Comparison of ENCODE assay signal across 8 mouse cellular contexts in the genomic region with DNA sequence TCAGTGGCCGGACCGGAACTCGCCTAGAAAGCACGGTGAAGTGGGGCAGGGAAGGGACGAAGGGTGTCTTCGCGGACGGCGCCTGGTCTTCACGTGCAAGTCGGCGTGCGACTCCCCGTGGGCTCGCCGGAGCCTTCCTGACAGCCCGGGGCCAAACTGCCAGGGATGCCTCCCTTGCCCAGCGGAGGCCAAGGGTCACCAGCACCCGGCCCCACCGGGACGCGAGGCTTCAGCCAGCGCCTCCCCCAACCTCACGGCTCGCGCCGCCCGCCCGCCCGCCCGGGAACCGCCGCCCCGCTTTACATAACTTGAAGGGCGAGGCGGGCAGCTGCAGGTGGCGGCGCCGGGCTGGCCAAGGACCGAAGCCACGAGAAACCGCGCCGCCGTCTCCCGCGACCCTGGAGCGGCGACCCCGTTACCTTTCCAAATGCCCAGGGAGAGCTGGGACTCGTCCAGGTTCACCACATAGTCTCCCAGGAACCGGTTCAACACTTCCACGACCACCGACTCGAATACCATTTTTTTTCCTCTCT. TPM values are rescaled to one million over a fixed set of nuclear protein-coding genes. Genes with fewer than 3 reads are reported as not detected.
DNase-seq lines count a peak whose midpoint lies in the region; ATAC-seq and TF ChIP-seq lines count a peak whose summit lies in the region.

No protein-coding gene starts in this region.

- ATAC-seq in frontal cortex, adult (ENCODE audit: low TSS enrichment) = peak; percentile 28
- ATAC-seq in inflammation-experienced regulatory T-cells, adult 6 months = peak; percentile 19
- peak; percentile 67 for ATAC-seq in limb, embryonic 12.5 days (ENCODE audit: insufficient number of reproducible peaks, insufficient read depth, low FRiP score, low TSS enrichment, low read depth)
- no peak; the same call in 1 of the 2 replicates for ATAC-seq in midbrain, embryonic 12.5 days (ENCODE audit: low FRiP score, low read depth)

- no peaks in the 10 kb centered on the region for H3K36me3 ChIP-seq in limb, embryonic 12.5 days
- no peaks in the 10 kb centered on the region for H3K36me3 ChIP-seq in midbrain, embryonic 12.5 days
- no peaks in the 10 kb centered on the region for H3K36me3 ChIP-seq in splenic B cell, adult 2 months (ENCODE audit: control insufficient read depth, insufficient read depth, low read length, poor library complexity, severe bottlenecking)

- peak overlapping the region; percentile 69 for H3K9ac ChIP-seq in limb, embryonic 12.5 days (replicated peaks)
- H3K9ac ChIP-seq in midbrain, embryonic 12.5 days (replicated peaks) = peak overlapping the region; percentile 66

- no peaks in the 10 kb centered on the region for H3K9me3 ChIP-seq in limb, embryonic 12.5 days
- no peaks in the 10 kb centered on the region for H3K9me3 ChIP-seq in midbrain, embryonic 12.5 days

- peak overlapping the region; percentile 82 for H3K4me3 ChIP-seq in gastrocnemius, adult 2 months
- peak overlapping the region; percentile 69 for H3K4me3 ChIP-seq in limb, embryonic 12.5 days (replicated peaks)
- peak overlapping the region; percentile 74 for H3K4me3 ChIP-seq in midbrain, embryonic 12.5 days

- H3K4me2 ChIP-seq in limb, embryonic 12.5 days = peak overlapping the region; percentile 98
- peak overlapping the region; percentile 98 for H3K4me2 ChIP-seq in midbrain, embryonic 12.5 days (replicated peaks)

- peak overlapping the region; percentile 95 for H3K27ac ChIP-seq in gastrocnemius, adult 2 months
- H3K27ac ChIP-seq in limb, embryonic 12.5 days = no peak overlapping the region
- H3K27ac ChIP-seq in midbrain, embryonic 12.5 days (replicated peaks) = no peak overlapping the region

- H3K4me1 ChIP-seq in limb, embryonic 12.5 days (replicated peaks) = peaks cover 3% of the 10 kb centered on the region; the same call in 1 of the 2 replicates
- H3K4me1 ChIP-seq in midbrain, embryonic 12.5 days = peaks cover 10% of the 10 kb centered on the region

- peaks cover 22% of the 10 kb centered on the region for H3K27me3 ChIP-seq in limb, embryonic 12.5 days
- peaks cover 17% of the 10 kb centered on the region for H3K27me3 ChIP-seq in midbrain, embryonic 12.5 days
- no peaks in the 10 kb centered on the region for H3K27me3 ChIP-seq in splenic B cell, adult 2 months (ENCODE audit: control insufficient read depth, insufficient read depth, low read length, poor library complexity, severe bottlenecking)

- DNase-seq in frontal cortex, postnatal 10 days (ENCODE audit: low spot score in 2 of 2) = no peak
- peak; percentile 42 for DNase-seq in c-Kit-positive CD71-positive TER-119-positive erythroid progenitor cells, embryonic 14.5 days (ENCODE audit: low spot score)
- peak; percentile 73 for DNase-seq in gastrocnemius, adult 2 months
- DNase-seq in splenic B cell, adult 2 months (ENCODE audit: low read depth, low spot score) = peak; percentile 50

- TF ChIP-seq CTCF in gastrocnemius, adult 2 months (IDR thresholded peaks at IDR 0.05) = no peak

- intact Hi-C loops in gastrocnemius, adult 2 months (cut with DNase I) = no loop called here

- WGBS in limb, embryonic 12.5 days = under 1% methylated on average over 55 of the region's 55 CpGs
- under 1% methylated on average over 55 of the region's 55 CpGs for WGBS in midbrain, embryonic 12.5 days

RNA-seq across cellular contexts. Expression of a gene that starts 0.4 kb away (rescaled TPM):
- total RNA-seq in gastrocnemius, adult 2 months (2021) = 10 to 100 TPM; 22.5 to 26.2 TPM
- polyA plus RNA-seq in inflammation-experienced regulatory T-cells, adult 6 months (2017; shearing (Covaris generic)) = 10 to 100 TPM; 29.2 to 58.1 (median 53.5) TPM
- polyA plus RNA-seq in limb, embryonic 12.5 days (2016; fragmentation: Nextera tagmentation; extraction: Ambion mirVana) = 6.8 and 7.9 TPM in 2 replicates
- polyA plus RNA-seq in midbrain, embryonic 12.5 days (2016; fragmentation: Nextera tagmentation; extraction: Ambion mirVana) = 12.9 and 13.1 TPM in 2 replicates

Comparison
In these comparisons a context has a peak if more than half of its experiments do, and no peak if none do; other contexts are left out.
1. DNase-seq: peak in c-Kit-positive CD71-positive TER-119-positive erythroid progenitor cells, embryonic 14.5 days (single experiment), gastrocnemius, adult 2 months (single experiment) and splenic B cell, adult 2 months (single experiment); none in frontal cortex, postnatal 10 days (0 of 2).
2. Peak in every context shown above with its lines, with median percentiles within 50 percentile points of each other: H3K4me3 ChIP-seq.